Mouse (Mus musculus) MEL (cell line): ENCODE measurements around the gene Ntng1. TPM values are rescaled to one million over a fixed set of nuclear protein-coding genes. Genes with fewer than 3 reads are reported as not detected.

Source experiments
- DNase-seq: peaks from one replicate; pipeline ENCODE4 v3.0.0; 2011; ENCODE audit warnings: low read depth, low spot score
- H3K27ac ChIP-seq: 2 replicates; pipeline ENCODE4 v1.5.1; 2012; ENCODE audit warnings: low read depth, mild to moderate bottlenecking, control low read depth, low read length, moderate library complexity; ENCODE audit not compliant: control insufficient read depth
- H3K27me3 ChIP-seq, 2 experiments: fragments of 150-350 bp in 1 of 2; sonication (generic) in 1 of 2; 2 replicates each; pipeline ENCODE4 v1.6.1; 2012; ENCODE audit warnings: low read length in 2 of 2, mild to moderate bottlenecking in 2 of 2, improper control_type of control experiment in 1 of 2, moderate library complexity in 1 of 2; ENCODE audit not compliant: insufficient read depth in 2 of 2, control insufficient read depth in 1 of 2
- H3K36me3 ChIP-seq, 2 experiments: 2 replicates each; pipeline ENCODE4 v1.6.1; 2012 to 2014; ENCODE audit warnings: low read length in 2 of 2, improper control_type of control experiment in 1 of 2, inconsistent platforms in 1 of 2, mild to moderate bottlenecking in 1 of 2; ENCODE audit not compliant: insufficient read depth in 2 of 2, control insufficient read depth in 1 of 2
- H3K4me1 ChIP-seq, 2 experiments: fragments of 150-350 bp in 1 of 2; sonication (generic) in 1 of 2; 2 replicates each; pipeline ENCODE4 v1.6.1; 2012; ENCODE audit warnings: low read length in 2 of 2, improper control_type of control experiment in 1 of 2, mild to moderate bottlenecking in 1 of 2; ENCODE audit not compliant: insufficient read depth in 2 of 2, control insufficient read depth in 1 of 2
- H3K4me3 ChIP-seq, 2 experiments: fragments of 150-350 bp in 1 of 2; sonication (generic) in 1 of 2; 2 replicates each; pipeline ENCODE4 v1.5.1; 2012; ENCODE audit warnings: low read depth in 2 of 2, low read length in 2 of 2, mild to moderate bottlenecking in 2 of 2, moderate library complexity in 2 of 2, control low read depth in 1 of 2, improper control_type of control experiment in 1 of 2; ENCODE audit not compliant: control insufficient read depth in 1 of 2, insufficient read depth in 1 of 2
- H3K79me2 ChIP-seq: 2 replicates; pipeline ENCODE4 v1.6.1; 2012; ENCODE audit warnings: mild to moderate bottlenecking, low read length, moderate library complexity; ENCODE audit not compliant: control insufficient read depth, poor library complexity, insufficient read depth
- H3K9ac ChIP-seq: 2 replicates; pipeline ENCODE4 v1.6.1; 2012; ENCODE audit warnings: low read depth, mild to moderate bottlenecking, control low read depth, low read length, moderate library complexity; ENCODE audit not compliant: control insufficient read depth, poor library complexity, severe bottlenecking
- H3K9me3 ChIP-seq: fragments of 150-350 bp; sonication (generic); replicated peaks from 2 replicates; pipeline ENCODE4 v1.6.1; 2012; ENCODE audit warnings: mild to moderate bottlenecking, low read length, improper control_type of control experiment, moderate library complexity; ENCODE audit not compliant: insufficient read depth
- CHD1 ChIP-seq: IDR thresholded peaks from 2 replicates; pipeline ENCODE4 v1.6.1; 2012; ENCODE audit warnings: low read depth, mild to moderate bottlenecking, inconsistent platforms, low read length, improper control_type of control experiment
- CHD2 ChIP-seq: IDR thresholded peaks from 2 replicates; pipeline ENCODE4 v1.6.1; 2011; ENCODE audit warnings: low read length, improper control_type of control experiment
- CTCF ChIP-seq, 3 experiments: IDR thresholded peaks in 2 of 3; conservative IDR thresholded peaks in 1 of 3; 2 replicates each; pipeline ENCODE4 v1.5.1; 2011 to 2012; ENCODE audit warnings: low read length in 3 of 3, low read depth in 2 of 3, mild to moderate bottlenecking in 2 of 3, improper control_type of control experiment in 1 of 3, inconsistent platforms in 1 of 3, mixed read lengths in 1 of 3, moderate library complexity in 1 of 3; ENCODE audit not compliant: control insufficient read depth in 1 of 3, insufficient read depth in 1 of 3, poor library complexity in 1 of 3, severe bottlenecking in 1 of 3
- E2F4 ChIP-seq: IDR thresholded peaks from 2 replicates; pipeline ENCODE4 v1.6.1; 2011; ENCODE audit warnings: low read depth, low read length, improper control_type of control experiment, borderline replicate concordance
- ELF1 ChIP-seq: IDR thresholded peaks from 2 replicates; pipeline ENCODE4 v1.6.1; 2014; ENCODE audit warnings: low read depth, mild to moderate bottlenecking, inconsistent platforms, low read length, improper control_type of control experiment, moderate library complexity
- EP300 ChIP-seq, 2 experiments: IDR thresholded peaks; 2 replicates each; pipeline ENCODE4 v1.6.1; 2011; ENCODE audit warnings: improper control_type of control experiment in 2 of 2, low read length in 2 of 2, low read depth in 1 of 2, mild to moderate bottlenecking in 1 of 2
- ETS1 ChIP-seq: IDR thresholded peaks from 2 replicates; pipeline ENCODE4 v1.6.1; 2012; ENCODE audit warnings: low read depth, mild to moderate bottlenecking, inconsistent platforms, low read length, improper control_type of control experiment, moderate library complexity
- GATA1 ChIP-seq: IDR thresholded peaks from 2 replicates; pipeline ENCODE4 v1.6.1; 2011; ENCODE audit warnings: low read depth, low read length, improper control_type of control experiment
- JUND ChIP-seq: IDR thresholded peaks from 2 replicates; pipeline ENCODE4 v1.6.1; 2011; ENCODE audit warnings: low read depth, mild to moderate bottlenecking, improper control_type of control experiment, low read length
- MAX ChIP-seq: IDR thresholded peaks from 2 replicates; pipeline ENCODE4 v1.6.1; 2011; ENCODE audit warnings: low read length, improper control_type of control experiment
- MYB ChIP-seq: IDR thresholded peaks from 2 replicates; pipeline ENCODE4 v1.6.1; 2011; ENCODE audit warnings: mild to moderate bottlenecking, low read depth, low read length, improper control_type of control experiment
- NRF1 ChIP-seq: IDR thresholded peaks from 2 replicates; pipeline ENCODE4 v1.6.1; 2014; ENCODE audit warnings: low read depth, mild to moderate bottlenecking, inconsistent platforms, low read length, improper control_type of control experiment, moderate library complexity; ENCODE audit not compliant: poor library complexity, insufficient read depth, severe bottlenecking
- RAD21 ChIP-seq: IDR thresholded peaks from 2 replicates; pipeline ENCODE4 v1.6.1; 2011; ENCODE audit warnings: mild to moderate bottlenecking, low read depth, low read length, improper control_type of control experiment
- SMC3 ChIP-seq: IDR thresholded peaks from 2 replicates; pipeline ENCODE4 v1.6.1; 2011; ENCODE audit warnings: low read depth, low read length, improper control_type of control experiment
- TAL1 ChIP-seq: IDR thresholded peaks from 2 replicates; pipeline ENCODE4 v1.6.1; 2012; ENCODE audit warnings: mild to moderate bottlenecking, inconsistent platforms, low read length, moderate library complexity, mixed read lengths
- ZKSCAN1 ChIP-seq: IDR thresholded peaks from 2 replicates; pipeline ENCODE4 v1.6.1; 2012; ENCODE audit warnings: low read depth, mild to moderate bottlenecking, inconsistent platforms, low read length, improper control_type of control experiment, moderate library complexity
- ZMIZ1 ChIP-seq: IDR thresholded peaks from 2 replicates; pipeline ENCODE4 v1.6.1; 2012; ENCODE audit warnings: low read depth, mild to moderate bottlenecking, inconsistent platforms, low read length, improper control_type of control experiment, moderate library complexity
- polyA plus RNA-seq, 2 experiments: library from polyadenylated mRNA; stranded (reverse) in 1 of 2; unstranded in 1 of 2; fragments of >175 nt in 1 of 2; fragments of >200 nt in 1 of 2; gene quantifications; 2 replicates each; pipeline versions ENCODE4 v1.2.1 to v1.2.4; 2012; ENCODE audit warnings: low replicate concordance in 2 of 2, low read depth in 1 of 2; ENCODE audit not compliant: insufficient read length in 2 of 2, insufficient read depth in 1 of 2, missing spikeins in 1 of 2
- total RNA-seq: library from RNA; depleted of rRNA; stranded (reverse); fragments of 300-350 nt; gene quantifications from 2 replicates; pipeline ENCODE4 v1.2.3, GENCODE M21; 2012

The Ntng1 gene
- total and polyA plus RNA-seq, 3 experiments: not detected

- peak; percentile 13 for DNase-seq
- Histone ChIP-seq H3K4me3 (no peak overlapping the region), H3K27ac (no peak overlapping the region)
Observed at GRCm38 (mm10) chr3:110141351-110142302, 2.2 kb downstream of the Ntng1 start.

GRCm38 (mm10) chr3:110136115-110136514 lies 7.7 kb downstream of the Ntng1 start:
- no peaks in the 10 kb centered on the region for H3K27me3 ChIP-seq
- H3K9ac ChIP-seq: no peak overlapping the region
- no peaks in the 10 kb centered on the region for H3K36me3 ChIP-seq
- TF ChIP-seq ELF1 (no peak), JUND (no peak), CTCF (IDR thresholded peaks at IDR 0.05 in 2 of 3, conservative IDR thresholded peaks at IDR 0.05 in 1 of 3; ENCODE audit: control insufficient read depth in 1 of 3, insufficient read depth in 1 of 3, low read depth in 2 of 3, low read length in 3 of 3, poor library complexity in 1 of 3, severe bottlenecking in 1 of 3) (no peak), MYB (no peak), NRF1 (no peak), ZMIZ1 (no peak), ZKSCAN1 (no peak), SMC3 (no peak), MAX (no peak), GATA1 (no peak), EP300 (IDR thresholded peaks at IDR 0.05; ENCODE audit: low read depth in 1 of 2, low read length in 2 of 2) (no peak), ETS1 (no peak), E2F4 (no peak), CHD2 (no peak), TAL1 (no peak), CHD1 (no peak)
- TF ChIP-seq, all 39 proteins: peak for 0
- Histone ChIP-seq H3K4me3 (no peak overlapping the region), H3K79me2 (no peaks in the 10 kb centered on the region), H3K9me3 (no peaks in the 10 kb centered on the region), H3K27ac (no peak overlapping the region), H3K4me1 (no peaks in the 10 kb centered on the region)
- DNase-seq: no peak

More at GRCm38 (mm10) chr3:110141351-110142302, 2.2 kb downstream of the Ntng1 start:
- Histone ChIP-seq H3K4me1 (no peaks in the 10 kb centered on the region), H3K79me2 (no peaks in the 10 kb centered on the region), H3K9me3 (no peaks in the 10 kb centered on the region), H3K9ac (no peak overlapping the region), H3K36me3 (no peaks in the 10 kb centered on the region), H3K27me3 (no peaks in the 10 kb centered on the region)
- peak; percentile 31 for TF ChIP-seq RAD21
- no peak for TF ChIP-seq CHD2
- TF ChIP-seq SMC3: peak; percentile 48
- peak; percentile 11 to 24 (median 12); a peak in 2 of 6 replicates for TF ChIP-seq CTCF (IDR thresholded peaks at IDR 0.05 in 2 of 3, conservative IDR thresholded peaks at IDR 0.05 in 1 of 3; ENCODE audit: control insufficient read depth in 1 of 3, insufficient read depth in 1 of 3, low read depth in 2 of 3, low read length in 3 of 3, poor library complexity in 1 of 3, severe bottlenecking in 1 of 3)
